15 mouse cellular contexts compared by ENCODE assay signal in genomic region chr5:67764798-67765197, GRCm38 (mm10).
DNase-seq lines count a peak whose midpoint lies in the region; TF ChIP-seq lines count a peak whose summit lies in the region.
"Had no signal": no experiment of that assay in that cellular context is flagged by ENCODE, and none has a peak within 500 bp of the region (broad histone marks: within the 10 kb centered on the region; RNA-seq: fewer than 3 reads in every experiment).

No protein-coding gene starts in this region.

- TF ChIP-seq CTCF in gastrocnemius, adult 2 months (IDR thresholded peaks at IDR 0.05): peak; percentile 25; the same call in 1 of the 2 replicates

- no peak overlapping the region for H3K27ac ChIP-seq in gastrocnemius, adult 2 months
- H3K27ac ChIP-seq: embryonic facial prominence, embryonic 13.5 days; hindbrain, embryonic 13.5 days had no signal

- no peak overlapping the region for H3K4me3 ChIP-seq in gastrocnemius, adult 2 months
- H3K4me3 ChIP-seq: embryonic facial prominence, embryonic 13.5 days; hindbrain, embryonic 13.5 days had no signal

- intact Hi-C loops in gastrocnemius, adult 2 months (cut with DNase I): no loop called here
- intact Hi-C loops in gastrocnemius, postnatal 14 days (cut with DNase I; ENCODE audit: low total_unique reads): no loop called here

- no peak for DNase-seq in gastrocnemius, adult 2 months
- no peak for DNase-seq in gastrocnemius, postnatal 14 days
- peak; percentile 18 for DNase-seq in thymus, postnatal 0 days (ENCODE audit: low spot score)
- DNase-seq in thymus, postnatal 14 days: no peak
- DNase-seq in c-Kit-positive CD71-positive TER-119-positive erythroid progenitor cells, embryonic 14.5 days (ENCODE audit: low spot score): peak; percentile 13
- no peak for DNase-seq in cerebellum, postnatal 10 days
- DNase-seq in frontal cortex, postnatal 10 days (ENCODE audit: low spot score in 2 of 2): no peak
- no peak for DNase-seq in right cerebral cortex, postnatal 25 days
- DNase-seq: cerebellum, postnatal 14 days; gastrocnemius, postnatal 36 days; kidney, adult 9 months; left cerebral cortex, postnatal 4 days; thymus, adult 2 months had no signal

Comparison
In these comparisons a context has a peak if more than half of its experiments do, and no peak if none do; other contexts are left out.
1. DNase-seq: peak in thymus, postnatal 0 days (single experiment) and c-Kit-positive CD71-positive TER-119-positive erythroid progenitor cells, embryonic 14.5 days (single experiment); none in gastrocnemius, adult 2 months (single experiment), gastrocnemius, postnatal 14 days (single experiment), thymus, postnatal 14 days (single experiment), cerebellum, postnatal 10 days (0 of 2), frontal cortex, postnatal 10 days (0 of 2) and right cerebral cortex, postnatal 25 days (single experiment).